Mouse (Mus musculus) Muller cell, postnatal 12 days (primary cell): ENCODE measurements around the gene Tbx5.
"Not testable (repeated sequence)": the region's sequence is repeated elsewhere in the genome, so short reads cannot be mapped to it uniquely, and the experiment has no call there.

ENCODE experiments used
- DNase-seq: peaks from one replicate; pipeline ENCODE4 v3.0.0-alpha.2; 2015; ENCODE audit errors: inconsistent ontology term

The Tbx5 gene

DNA sequence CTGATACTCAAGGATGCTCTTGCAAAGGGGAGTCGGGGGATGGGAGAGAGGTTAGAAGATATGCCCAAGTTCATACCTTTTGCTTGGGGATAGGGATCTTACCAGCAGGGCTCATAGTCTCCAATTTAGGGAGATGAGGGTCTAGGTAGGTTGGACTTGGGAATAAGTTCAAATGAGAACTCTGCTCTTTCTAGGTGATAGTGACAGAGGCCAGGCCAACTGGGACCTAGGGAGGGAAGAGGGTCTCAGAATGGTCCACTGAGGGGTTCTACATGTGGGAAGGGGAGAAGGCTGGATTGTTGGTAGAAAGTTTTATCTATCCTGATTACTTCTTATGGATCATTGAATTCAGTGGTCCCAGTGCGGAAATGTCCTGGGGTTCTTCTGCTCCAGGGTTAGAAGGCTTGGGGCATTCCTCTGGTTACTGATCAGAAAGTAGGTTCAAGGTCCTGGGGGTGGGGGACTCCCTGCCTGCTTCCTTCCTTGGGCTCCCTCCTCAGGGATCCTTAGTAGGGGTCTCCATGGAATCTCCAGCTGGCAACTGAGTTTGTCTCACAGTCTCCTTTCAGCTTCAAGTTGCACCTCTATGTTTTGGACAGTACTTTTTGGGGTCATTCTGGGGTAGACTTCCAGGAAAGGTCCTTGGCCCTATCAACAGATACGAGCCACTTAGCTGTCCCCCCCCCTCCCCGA is 10.4 kb downstream of the Tbx5 start:
- no peak for DNase-seq

DNA sequence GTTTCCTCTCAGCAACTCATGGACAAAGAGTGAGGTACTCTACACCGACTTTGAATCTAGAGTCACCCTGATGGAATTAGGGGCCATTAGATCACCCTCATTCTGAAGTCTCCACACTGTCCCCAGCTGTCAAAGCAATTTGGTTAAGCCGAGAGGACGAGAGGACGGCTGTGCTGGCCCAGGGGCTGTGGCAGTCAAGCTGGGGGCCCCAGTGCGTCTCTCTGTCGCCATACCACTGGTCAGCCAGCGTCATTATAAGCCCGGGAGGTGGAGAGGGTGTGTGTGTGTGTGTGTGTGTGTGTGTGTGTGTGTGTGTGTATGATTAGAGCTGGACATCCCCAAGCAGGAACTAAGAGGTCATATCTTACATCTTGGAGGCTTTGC is 10.9 kb downstream of the Tbx5 start:
- no peak for DNase-seq

DNA sequence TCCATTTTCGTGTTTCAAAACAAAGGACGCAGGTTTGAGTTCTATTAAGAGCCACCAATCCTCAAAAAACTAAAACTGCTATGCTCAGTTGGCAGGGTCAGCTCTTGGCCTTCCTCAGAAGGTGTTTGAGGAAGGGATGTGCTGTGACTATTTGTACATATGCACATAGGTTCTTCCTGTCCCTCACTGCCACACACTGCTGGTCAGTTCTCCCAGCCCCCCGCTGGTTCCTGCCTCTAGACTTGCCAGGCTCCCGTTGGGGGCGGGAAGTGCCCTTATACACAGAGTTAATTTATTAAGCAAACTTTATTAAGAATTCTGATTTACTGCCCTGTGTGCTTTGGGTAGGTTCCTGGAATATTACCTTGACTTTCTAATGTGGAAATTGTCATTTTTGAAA is 11.9 kb downstream of the Tbx5 start:
- DNase-seq, result no peak

DNA sequence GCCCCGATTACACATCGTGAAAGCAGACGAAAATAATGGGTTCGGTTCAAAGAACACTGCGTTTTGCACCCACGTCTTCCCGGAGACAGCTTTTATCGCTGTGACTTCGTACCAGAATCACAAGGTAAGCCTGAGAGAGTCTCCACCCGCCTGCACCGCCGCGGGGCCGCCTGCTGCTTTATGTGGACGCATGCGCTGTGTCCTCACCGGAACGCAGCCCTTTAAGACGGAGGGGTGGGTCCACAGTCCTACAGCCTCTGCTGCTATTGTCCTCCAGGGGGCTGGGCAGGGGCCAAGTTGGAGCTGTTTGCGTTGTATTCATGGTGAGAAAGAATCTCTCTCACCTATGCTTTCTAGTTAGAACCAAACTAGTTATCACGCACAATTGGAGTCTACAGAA is 12.5 kb downstream of the Tbx5 start:
- DNase-seq, result peak; percentile 64

DNA sequence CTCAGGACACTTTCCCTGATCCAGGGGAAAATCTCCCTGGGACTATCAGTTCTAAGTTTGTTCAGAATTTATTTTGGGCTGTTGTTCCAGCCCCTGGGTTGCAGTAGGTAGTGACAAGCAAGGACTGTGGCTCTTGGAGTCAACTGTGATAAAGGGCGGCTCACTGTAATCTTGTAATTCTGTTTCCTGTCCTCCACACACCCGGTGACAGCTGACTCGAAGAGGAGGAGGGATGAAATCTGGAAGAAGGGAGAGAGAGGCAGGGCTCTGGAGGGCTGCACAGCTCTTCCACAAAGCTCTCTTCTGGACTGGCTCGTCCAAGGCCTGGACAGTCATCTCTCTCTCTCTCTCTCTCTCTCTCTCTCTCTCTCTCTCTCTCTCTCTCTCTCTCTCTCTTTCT is 24.6 kb downstream of the Tbx5 start:
- DNase-seq, result no peak

DNA sequence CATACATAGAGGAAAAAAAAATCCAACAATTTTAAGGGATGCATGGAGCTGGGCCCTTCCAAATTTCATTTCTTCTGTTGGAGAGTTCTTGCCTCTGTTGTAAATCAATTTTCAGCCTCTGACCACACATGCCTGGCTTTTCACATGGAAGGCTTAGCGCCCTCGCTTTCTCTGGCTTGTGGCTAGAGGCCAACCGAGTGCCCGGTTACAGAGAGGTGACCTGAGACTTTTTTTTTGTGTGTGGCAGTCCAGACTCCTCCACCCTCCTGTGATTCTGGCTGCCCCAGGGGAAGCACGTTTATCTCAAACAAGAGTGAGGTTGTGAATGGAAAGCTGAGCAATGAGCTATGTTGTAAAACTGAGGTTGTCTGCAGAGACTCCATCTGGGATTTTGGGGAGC is 28.8 kb downstream of the Tbx5 start:
- DNase-seq, result no peak

DNA sequence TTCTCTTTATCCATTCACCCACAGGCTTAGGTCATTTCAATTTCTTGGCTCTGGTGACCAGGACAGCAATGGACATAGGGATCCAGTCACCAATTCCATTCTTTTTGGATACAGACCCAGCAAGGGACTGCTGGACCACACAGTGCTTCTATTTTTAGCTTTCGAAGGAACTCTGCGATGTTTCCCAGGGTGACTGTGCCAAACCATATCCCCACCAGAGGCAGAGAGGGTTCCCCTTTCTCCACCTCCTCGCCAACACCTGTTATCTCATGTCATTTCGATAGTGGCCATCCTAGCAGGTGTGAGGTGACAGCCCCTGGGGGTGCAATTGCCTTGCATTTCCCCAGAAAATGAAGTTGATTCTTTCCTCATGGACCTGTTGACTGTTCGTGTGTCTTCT is 30.0 kb downstream of the Tbx5 start:
- DNase-seq, result no peak

DNA sequence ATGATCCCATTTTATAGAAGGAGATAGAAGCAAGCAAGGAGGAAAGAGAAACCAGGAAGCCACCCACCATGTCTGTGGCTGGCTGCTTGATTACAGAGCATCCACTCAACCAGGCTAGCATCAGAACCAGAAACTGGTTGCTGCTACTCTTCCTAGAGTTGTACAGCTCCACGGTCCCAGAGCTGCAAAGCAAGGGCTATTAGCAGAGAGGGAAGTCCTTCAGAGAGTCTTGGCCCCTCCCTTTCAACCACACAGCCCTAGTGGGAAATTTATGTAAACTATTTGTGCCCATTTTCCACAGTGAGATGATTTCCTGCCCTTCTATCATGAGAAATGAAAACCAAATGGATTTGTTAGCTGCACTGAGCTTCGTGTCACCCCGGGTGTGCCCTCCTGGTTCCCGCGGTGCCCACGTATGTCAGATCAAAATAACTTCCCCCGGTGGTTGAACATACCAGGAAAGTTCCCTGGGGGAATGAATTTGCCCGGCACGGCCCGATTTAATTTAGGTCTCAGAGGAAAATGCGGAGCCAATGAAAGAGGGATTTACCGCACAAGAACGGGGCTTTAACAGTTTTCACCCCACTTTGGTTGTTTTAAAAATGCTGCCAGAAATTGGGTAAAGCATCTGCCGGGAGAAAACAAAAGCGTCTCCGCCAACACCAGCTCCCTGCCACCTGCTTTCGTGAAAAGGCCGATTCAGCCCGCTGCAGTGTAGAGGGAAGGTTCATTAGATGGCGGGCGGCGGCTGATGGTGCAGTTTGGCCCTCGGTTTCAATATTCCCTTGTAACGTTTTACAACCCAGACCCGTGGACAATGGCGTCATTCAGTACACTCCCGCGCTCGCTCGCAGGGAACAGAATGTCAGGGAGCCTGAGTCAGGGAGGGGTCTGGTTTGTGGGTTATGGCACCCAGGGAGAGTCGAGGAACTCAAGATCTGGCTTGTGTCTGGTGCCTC is 34.1 kb downstream of the Tbx5 start:
- peak; percentile 65 for DNase-seq

DNA sequence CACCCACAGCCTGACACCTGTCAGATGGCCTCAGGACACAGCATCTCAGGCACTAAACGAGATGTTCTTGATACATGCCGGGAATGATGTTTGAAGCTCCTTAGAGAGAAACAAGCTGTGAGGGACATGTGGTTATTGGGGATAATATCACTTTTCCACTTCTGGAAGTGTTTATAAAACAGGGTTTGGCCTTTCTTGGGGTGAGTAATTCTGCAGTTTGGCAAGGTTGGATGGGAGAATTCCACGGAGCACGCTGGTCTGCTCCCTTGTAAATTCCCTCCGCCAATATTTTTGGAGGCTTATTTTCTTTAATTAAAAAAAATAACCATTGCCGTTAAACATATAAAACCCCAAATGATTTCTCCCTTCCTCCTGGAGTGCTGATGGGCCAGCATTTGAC is 35.5 kb downstream of the Tbx5 start:
- DNase-seq, result no peak

DNA sequence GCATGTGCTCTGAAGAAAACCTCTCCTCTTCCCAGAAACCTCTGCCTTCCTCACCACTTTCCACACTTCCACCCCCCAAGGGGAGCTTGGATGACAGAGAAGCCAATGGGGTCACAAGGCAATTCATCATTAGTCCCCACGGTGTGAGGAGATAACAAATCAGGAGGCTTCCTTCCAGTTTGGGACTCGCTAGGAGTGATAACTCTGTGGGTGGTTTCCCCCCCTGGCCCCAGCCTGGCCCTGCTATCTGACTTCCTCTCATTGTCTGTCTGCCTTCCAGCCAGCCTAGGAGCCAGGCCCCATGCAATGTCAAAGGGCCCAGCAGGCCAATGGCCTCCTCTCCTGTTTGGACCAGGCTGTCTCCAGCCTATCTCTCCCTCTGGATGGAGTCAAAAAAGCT is 43.0 kb downstream of the Tbx5 start:
- no peak for DNase-seq

DNA sequence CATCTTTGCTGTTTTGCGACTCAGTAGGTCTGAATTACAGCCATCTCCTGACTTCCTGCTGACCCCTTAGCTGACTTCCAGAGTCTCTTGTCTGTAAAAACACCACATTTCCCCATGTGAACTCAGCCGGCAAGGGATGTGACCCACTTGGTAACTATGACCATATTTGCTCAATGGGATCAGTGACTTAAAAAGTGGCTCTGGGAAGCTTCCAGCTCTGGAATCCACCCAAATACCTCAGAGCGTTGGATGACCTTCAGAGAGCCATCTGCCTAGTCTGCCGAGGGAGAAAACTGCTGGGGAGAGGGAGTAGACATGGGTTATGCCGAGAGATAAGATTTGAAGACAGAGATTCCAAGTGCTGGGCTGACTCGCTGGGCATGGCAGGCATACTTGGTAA is 44.7 kb downstream of the Tbx5 start:
- peak; percentile 89 for DNase-seq

DNA sequence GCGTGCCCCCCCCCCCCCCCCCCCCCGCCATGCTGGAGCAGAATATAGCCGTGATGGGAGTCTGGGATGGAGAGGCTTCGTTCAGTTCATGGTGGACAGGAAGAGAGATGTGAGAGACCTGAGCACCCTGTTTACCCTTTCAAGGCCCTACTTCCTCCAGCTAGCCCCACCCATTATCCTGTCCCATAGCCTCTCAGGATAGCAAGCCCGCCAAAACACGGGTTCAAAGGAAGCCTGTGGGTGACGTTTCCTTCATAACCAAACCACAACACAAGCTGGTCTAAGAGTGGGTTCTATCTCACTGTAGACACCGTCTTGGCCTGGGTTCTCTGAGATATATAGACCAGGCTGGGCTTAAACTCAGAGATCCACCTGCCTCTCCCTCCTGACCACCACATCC is 53.1 kb downstream of the Tbx5 start:
- no peak for DNase-seq

DNA sequence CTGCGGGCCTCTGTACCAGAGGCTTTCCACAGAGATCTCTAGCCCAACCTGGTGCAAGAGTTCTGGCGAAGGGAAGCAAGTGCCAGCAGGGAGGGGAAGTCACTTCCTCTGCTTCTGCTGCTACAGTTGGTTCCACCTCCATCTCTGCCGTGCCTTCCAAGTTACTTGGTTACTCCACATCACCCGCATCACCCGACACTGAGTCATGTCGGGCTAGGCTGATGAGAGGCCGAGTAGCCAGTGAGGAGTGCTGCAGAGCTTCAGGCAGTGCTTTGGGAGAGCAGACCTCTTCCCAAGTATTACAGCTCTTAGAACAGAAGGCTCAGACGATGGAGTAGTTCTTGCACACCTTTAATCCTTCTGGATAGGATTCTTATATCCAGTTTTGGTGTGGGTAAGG is 54.9 kb downstream of the Tbx5 start:
- DNase-seq, result peak; percentile 71

DNA sequence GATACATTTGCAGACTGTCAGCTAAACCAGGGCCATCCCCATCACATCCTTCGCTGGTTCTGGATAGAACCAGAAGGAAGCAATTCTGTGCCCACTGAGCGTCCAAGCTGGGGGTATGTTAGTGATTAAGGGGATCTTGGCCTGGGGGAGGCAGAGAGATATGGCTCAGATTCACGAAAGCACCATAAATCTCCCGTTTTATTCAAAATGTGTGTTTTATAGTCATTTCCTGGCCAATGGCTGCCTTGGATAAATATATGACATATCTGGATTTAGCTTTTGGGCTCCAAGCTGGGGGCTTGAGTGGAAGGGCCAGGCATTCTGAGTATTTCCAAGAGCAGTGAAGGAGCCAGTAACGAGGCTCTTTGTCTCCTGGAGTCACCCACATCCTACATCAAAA is 59.5 kb downstream of the Tbx5 start:
- DNase-seq, result no peak

DNA sequence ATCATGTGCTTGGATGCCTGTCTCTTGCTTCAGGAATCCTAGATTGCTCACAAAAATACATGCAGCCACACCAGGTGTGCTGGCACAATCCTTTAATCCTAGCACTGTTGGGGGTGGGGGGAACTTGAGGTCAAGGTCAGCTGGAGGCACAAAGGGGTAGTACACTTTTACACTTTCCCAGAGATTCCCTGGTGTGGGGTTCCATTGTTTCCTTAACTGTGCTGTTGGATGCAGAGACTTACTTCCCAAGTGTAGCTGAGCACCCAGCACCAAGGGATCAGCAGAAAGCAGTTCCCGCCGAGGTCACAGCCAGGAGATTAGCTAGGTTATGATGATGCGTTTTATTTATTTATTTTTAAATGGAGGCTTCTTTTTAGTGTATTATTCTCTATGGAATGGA is 60.6 kb downstream of the Tbx5 start:
- no peak for DNase-seq

DNA sequence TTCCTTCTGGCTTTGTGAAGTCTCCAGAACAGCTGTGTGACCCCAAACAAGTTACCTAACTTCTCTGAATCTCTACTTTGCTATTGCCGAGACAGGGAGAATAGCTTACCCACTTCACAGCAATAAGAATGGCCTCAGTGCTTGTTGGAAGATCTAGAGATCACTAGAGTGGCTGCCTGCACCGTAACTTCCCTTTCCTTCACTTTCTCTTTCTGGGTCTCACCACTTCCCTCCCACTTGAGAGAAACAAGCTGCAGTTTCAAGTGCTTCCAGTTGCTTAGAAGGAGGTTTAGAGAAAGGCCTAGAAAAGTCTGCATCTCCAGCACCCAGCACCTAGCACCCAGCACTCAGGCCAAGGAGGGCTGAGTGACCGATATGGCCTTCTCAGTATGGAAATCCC is 64.1 kb downstream of the Tbx5 start:
- no peak for DNase-seq

DNA sequence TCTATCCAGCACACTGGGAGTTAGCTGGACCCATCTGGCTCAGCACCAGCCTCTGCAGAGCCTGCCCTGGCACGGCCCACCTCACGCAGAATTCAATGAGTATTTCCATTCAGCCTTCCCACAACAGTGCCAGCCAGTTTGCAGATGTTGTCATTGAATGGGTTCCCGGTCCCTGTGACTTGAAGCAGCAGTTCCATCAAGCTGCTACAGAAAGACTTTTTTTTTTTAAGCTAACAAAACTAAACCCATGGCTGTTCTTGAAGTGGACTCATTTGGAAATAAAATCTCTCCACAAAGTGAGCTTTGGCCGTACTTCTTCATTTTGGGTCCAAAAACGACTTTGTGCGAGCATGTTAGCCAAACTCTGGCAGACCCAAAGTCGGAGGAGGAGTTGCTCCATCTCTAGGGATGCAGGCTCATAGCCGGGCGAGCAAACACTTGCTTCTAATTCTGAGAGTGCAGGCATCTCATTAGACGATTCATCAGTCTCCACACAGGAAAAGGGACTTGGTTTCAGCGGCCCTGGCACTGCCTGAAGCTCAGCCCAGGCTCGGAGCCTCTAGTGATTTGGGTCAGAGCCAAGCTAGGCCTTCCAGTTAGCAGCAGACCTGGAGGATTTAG is 84.2 kb downstream of the Tbx5 start:
- DNase-seq, result peak; percentile 32

DNA sequence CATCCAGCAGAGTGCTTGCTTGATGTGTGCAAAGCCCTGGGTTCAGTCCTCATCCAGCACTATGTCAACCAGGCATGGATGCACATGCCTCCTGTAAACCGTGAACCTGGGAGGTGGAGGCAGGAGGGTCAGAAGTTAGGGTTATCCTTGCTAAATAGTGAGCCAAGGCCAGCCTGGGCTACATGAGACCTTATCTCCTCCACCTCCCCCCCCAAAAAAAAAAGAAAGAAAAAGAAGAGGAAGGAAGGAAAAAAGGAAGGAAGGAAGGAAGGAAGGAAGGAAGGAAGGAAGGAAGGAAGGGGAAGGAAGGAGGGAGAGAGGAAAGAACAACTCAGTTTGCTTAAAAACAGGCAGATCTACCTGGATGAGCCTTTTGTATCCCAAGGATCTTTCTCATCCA is 85.9 kb downstream of the Tbx5 start:
- DNase-seq, result not testable (repeated sequence)

DNA sequence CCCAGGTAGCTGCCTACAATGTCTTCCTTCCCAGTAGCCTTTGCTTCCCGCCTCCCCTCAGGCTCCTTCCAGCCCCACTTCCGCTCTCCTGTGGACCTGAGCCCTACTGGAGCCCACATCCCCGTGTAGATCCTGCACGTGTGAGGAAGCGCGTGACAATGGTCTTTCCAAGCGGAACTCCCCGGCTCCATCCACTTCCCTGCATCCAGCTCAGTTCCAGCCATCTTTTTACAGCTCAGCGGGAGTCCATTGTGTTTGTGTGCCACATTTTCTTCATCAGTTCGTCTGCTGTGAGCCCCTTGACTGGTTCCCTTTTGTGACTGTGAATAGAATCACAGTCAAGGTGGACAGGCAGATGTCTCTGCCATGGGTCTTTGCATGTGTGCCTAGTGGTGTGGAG is 88.5 kb downstream of the Tbx5 start:
- no peak for DNase-seq

DNA sequence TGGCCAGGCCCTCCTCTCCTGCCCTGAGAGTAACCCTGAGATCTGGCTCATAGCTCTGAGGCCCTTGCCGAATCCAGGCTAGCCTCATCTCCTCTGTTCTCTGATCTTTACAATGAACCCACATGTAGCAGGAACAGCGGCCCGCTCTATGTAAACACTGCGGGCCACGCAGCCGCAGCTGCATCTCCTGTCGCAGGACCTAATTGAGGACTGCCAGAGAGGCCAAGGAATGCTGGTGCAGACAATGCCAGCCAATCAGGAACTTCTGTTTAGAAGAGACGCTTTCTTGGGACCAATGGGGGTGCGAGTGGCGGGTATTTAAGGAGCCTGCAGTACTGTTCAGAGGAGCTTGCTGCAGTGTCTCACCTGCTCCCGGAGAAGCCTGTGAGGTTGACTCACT is 89.8 kb downstream of the Tbx5 start:
- DNase-seq, result no peak
